Mouse (Mus musculus): Measurements from ENCODE around the gene Atf3.

Atf3 gene

GRCm38 (mm10) chr1:191217939-191218338 is at the start of gene Atf3:
Gene Atf3, minus strand, starts transcription at chr1:191218039.
- no peak for DNase-seq (ENCODE audit: low read depth, low spot score)

- DNase-seq (ENCODE audit: low read depth, low spot score), result no peak
Observed at GRCm38 (mm10) chr1:191267162-191267561, 49.3 kb upstream of the Atf3 start.

GRCm38 (mm10) chr1:191263471-191263870 is 45.6 kb upstream of the Atf3 start:
- DNase-seq (ENCODE audit: low read depth, low spot score), result no peak

- peak; percentile 41 for DNase-seq (ENCODE audit: low read depth, low spot score)
Observed at GRCm38 (mm10) chr1:191261861-191262260, 44.0 kb upstream of the Atf3 start.

GRCm38 (mm10) chr1:191259661-191260060 is 41.8 kb upstream of the Atf3 start:
- peak; percentile 23 for DNase-seq (ENCODE audit: low read depth, low spot score)

- peak; percentile 16 for DNase-seq (ENCODE audit: low read depth, low spot score)
Observed at GRCm38 (mm10) chr1:191259121-191259520, 41.3 kb upstream of the Atf3 start.

GRCm38 (mm10) chr1:191258521-191258920 is 40.7 kb upstream of the Atf3 start:
- DNase-seq (ENCODE audit: low read depth, low spot score), result no peak

- no peak for DNase-seq (ENCODE audit: low read depth, low spot score)
Observed at GRCm38 (mm10) chr1:191257981-191258380, 40.1 kb upstream of the Atf3 start.

- DNase-seq (ENCODE audit: low read depth, low spot score), result no peak
Observed at GRCm38 (mm10) chr1:191257351-191257771, 39.5 kb upstream of the Atf3 start.

- DNase-seq (ENCODE audit: low read depth, low spot score), result no peak
Observed at GRCm38 (mm10) chr1:191256566-191257350, 38.9 kb upstream of the Atf3 start.

- no peak for DNase-seq (ENCODE audit: low read depth, low spot score)
Observed at GRCm38 (mm10) chr1:191256134-191256533, 38.3 kb upstream of the Atf3 start.

- DNase-seq (ENCODE audit: low read depth, low spot score), result peak; percentile 60
Observed at GRCm38 (mm10) chr1:191254448-191254847, 36.6 kb upstream of the Atf3 start.

GRCm38 (mm10) chr1:191253636-191254035 is 35.8 kb upstream of the Atf3 start:
- no peak for DNase-seq (ENCODE audit: low read depth, low spot score)

GRCm38 (mm10) chr1:191249975-191250374 is 32.1 kb upstream of the Atf3 start:
- DNase-seq (ENCODE audit: low read depth, low spot score), result no peak

- no peak for DNase-seq (ENCODE audit: low read depth, low spot score)
Observed at GRCm38 (mm10) chr1:191248423-191248822, 30.6 kb upstream of the Atf3 start.

- no peak for DNase-seq (ENCODE audit: low read depth, low spot score)
Observed at GRCm38 (mm10) chr1:191247561-191247960, 29.7 kb upstream of the Atf3 start.

- DNase-seq (ENCODE audit: low read depth, low spot score), result no peak
Observed at GRCm38 (mm10) chr1:191243855-191244254, 26.0 kb upstream of the Atf3 start.

GRCm38 (mm10) chr1:191242065-191242698 is 24.3 kb upstream of the Atf3 start:
- peak; percentile 51 for DNase-seq (ENCODE audit: low read depth, low spot score)

- DNase-seq (ENCODE audit: low read depth, low spot score), result no peak
Observed at GRCm38 (mm10) chr1:191241574-191241973, 23.7 kb upstream of the Atf3 start.

GRCm38 (mm10) chr1:191239602-191240001 is 21.8 kb upstream of the Atf3 start:
- DNase-seq (ENCODE audit: low read depth, low spot score), result no peak

- DNase-seq (ENCODE audit: low read depth, low spot score), result no peak
Observed at GRCm38 (mm10) chr1:191235788-191236542, 18.1 kb upstream of the Atf3 start.

- no peak for DNase-seq (ENCODE audit: low read depth, low spot score)
Observed at GRCm38 (mm10) chr1:191234837-191235236, 17.0 kb upstream of the Atf3 start.

Data from brain, adult 2 months (tissue).